Mouse (Mus musculus) natural killer cell, adult 2 months (primary cell): Measurements from ENCODE around the gene Rergl.

Experiments
- DNase-seq, 2 experiments: peaks; one replicate each; pipeline ENCODE4 v3.0.0; 2022; ENCODE audit warnings: low spot score in 2 of 2

Rergl gene

GRCm38 (mm10) chr6:139501876-139502275 lies at the start of gene Rergl:
Gene Rergl (minus strand): TSS chr6:139501976.
- DNase-seq = no peak

- no peak for DNase-seq
Observed at GRCm38 (mm10) chr6:139538469-139538868, 36.7 kb upstream of the Rergl start.

DNA sequence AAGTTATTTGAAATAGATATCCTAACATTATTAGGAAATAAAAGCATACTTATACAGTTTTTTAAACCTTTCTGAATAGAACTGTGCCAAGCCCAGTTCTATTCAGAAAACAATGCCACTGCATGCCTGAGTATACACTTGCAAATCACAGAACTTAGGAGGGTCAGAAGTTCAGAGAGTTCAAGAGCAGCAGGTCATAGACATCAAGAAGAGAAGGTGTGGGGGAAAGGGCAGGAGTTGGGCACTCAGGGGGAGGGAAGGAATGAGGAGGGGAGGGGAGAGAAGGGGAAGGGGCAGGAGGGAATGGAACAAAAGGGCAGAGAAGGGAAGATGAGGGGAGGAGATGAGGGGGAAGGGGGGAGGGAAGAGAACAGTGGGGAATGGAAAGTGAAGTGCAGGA lies 23.6 kb upstream of the Rergl start:
- DNase-seq = no peak

- DNase-seq = no peak
Observed at GRCm38 (mm10) chr6:139524288-139524687, 22.5 kb upstream of the Rergl start.

GRCm38 (mm10) chr6:139514938-139515510 lies 13.2 kb upstream of the Rergl start:
- DNase-seq = no peak

DNA sequence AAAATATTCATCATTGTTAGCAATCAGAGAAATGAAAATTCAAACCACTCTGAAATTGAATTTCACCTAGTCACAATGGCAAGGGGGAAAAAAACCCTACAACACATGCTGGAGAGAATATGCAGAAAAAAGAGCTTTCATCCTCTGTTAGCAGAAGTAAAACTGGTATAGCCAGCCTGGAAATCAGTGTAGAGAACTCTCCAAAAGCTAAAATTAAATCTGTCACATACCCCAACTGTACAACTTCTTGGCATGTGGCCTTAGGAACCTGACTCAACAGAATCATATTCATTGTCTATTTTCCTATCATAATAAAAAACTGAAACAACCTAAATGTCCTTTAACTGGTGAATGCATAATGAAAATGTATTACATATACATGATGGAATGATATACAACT lies 22.0 kb downstream of the Rergl start:
- no peak for DNase-seq

GRCm38 (mm10) chr6:139464980-139465379 lies 36.8 kb downstream of the Rergl start:
- no peak for DNase-seq

DNA sequence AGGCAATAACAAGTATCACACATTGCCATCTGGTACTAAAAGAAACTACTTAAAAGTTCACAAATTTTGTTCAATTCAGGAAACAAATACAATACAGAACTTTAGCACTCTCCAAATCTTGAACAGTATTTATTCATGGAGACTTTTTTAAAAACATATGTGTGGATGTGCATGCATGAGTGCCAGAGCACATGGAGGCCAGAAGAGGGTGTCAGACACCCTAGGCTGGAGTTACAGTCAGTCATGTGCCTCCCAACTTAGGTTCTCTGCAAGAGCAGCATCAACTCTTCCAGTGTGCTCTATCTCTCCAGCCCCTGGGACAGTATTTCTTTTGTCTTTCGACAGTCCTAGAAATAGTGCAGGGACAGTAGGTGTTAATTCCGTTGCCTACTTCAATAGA lies 37.5 kb downstream of the Rergl start:
- DNase-seq = no peak

- DNase-seq = no peak
Observed at GRCm38 (mm10) chr6:139461094-139461493, 40.7 kb downstream of the Rergl start.

DNA sequence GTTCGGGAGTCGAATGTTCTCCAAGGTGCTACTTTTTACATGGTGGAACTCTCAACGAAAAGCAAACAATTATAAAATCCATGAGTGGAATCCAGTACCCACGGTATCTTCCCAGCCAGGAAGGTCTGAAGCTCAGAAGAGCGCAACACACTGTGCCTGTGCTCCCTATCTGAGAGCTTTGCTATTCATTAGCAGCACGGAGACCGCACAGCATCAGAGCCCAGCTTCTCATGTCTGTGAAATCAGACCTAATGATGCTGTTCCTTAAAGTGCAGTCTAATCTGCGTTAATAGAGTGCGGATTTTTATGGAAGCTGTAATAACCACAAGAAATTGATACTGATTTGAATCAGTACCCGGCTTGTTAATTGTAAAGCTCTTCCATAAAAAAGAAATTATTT lies 41.3 kb downstream of the Rergl start:
- no peak for DNase-seq

GRCm38 (mm10) chr6:139443999-139444398 lies 57.8 kb downstream of the Rergl start:
- DNase-seq = no peak
